In the genomic region with DNA sequence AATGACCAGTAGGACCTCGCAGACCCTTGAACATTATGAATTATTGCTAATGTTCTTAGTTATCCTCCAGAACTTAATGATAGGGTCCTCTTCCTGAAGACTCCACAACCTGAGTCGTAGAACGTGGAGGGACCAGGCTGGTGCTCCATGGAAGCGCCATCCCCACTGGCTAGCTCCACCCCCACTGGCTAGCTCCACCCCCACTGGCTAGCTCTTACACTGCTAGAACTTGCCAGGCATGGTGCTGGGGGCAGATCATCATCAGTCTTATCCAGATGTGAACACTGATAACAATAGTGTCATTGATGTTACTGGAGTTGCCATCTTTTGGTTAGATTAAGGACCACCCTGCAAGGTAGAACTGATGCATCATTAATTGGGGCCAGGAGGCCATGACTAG, we compare ENCODE assay signal across 24 mouse cellular contexts.
DNase-seq lines count a peak whose midpoint lies in the region; ATAC-seq and TF ChIP-seq lines count a peak whose summit lies in the region.
"Had no signal": no experiment of that assay in that cellular context is flagged by ENCODE, and none has a peak within 500 bp of the region (broad histone marks: within the 10 kb centered on the region; RNA-seq: fewer than 3 reads in every experiment).

No protein-coding gene starts in this region.

- H3K9ac ChIP-seq in heart, embryonic 14.5 days (ENCODE audit: low read length): no peak overlapping the region
- H3K9ac ChIP-seq in midbrain, embryonic 11.5 days (ENCODE audit: low read length): no peak overlapping the region
- H3K9ac ChIP-seq in midbrain, postnatal 0 days (replicated peaks; ENCODE audit: low read length, poor library complexity, severe bottlenecking): no peak overlapping the region
- H3K9ac ChIP-seq: embryonic facial prominence, embryonic 12.5 days; forebrain, embryonic 13.5 days; forebrain, embryonic 15.5 days had no signal

- H3K36me3 ChIP-seq in heart, embryonic 14.5 days (ENCODE audit: control insufficient read depth, insufficient read depth, low read length): no peaks in the 10 kb centered on the region
- H3K36me3 ChIP-seq in midbrain, embryonic 11.5 days (ENCODE audit: control insufficient read depth, insufficient read depth, low read length): no peaks in the 10 kb centered on the region
- no peaks in the 10 kb centered on the region for H3K36me3 ChIP-seq in midbrain, postnatal 0 days (ENCODE audit: insufficient read depth, low read length)
- H3K36me3 ChIP-seq: embryonic facial prominence, embryonic 10.5 days; embryonic facial prominence, embryonic 12.5 days; forebrain, embryonic 15.5 days; G1E had no signal

- no peak for TF ChIP-seq CTCF in midbrain, postnatal 0 days (IDR thresholded peaks at IDR 0.05)

- no peaks in the 10 kb centered on the region for H3K27me3 ChIP-seq in heart, embryonic 14.5 days (ENCODE audit: control insufficient read depth, insufficient read depth, low read length)
- no peaks in the 10 kb centered on the region for H3K27me3 ChIP-seq in midbrain, embryonic 11.5 days (ENCODE audit: control insufficient read depth, insufficient read depth, low read length)
- H3K27me3 ChIP-seq in midbrain, postnatal 0 days (ENCODE audit: insufficient read depth, low read length): no peaks in the 10 kb centered on the region
- H3K27me3 ChIP-seq: CH12.LX; embryonic facial prominence, embryonic 12.5 days; forebrain, embryonic 13.5 days; forebrain, embryonic 15.5 days; Patski had no signal

- intact Hi-C loops in heart, postnatal 14 days (cut with DNase I): no loop called here

- no peak overlapping the region for H3K27ac ChIP-seq in heart, embryonic 14.5 days (replicated peaks in 1 of 2; ENCODE audit: control insufficient read depth in 1 of 2, insufficient read depth in 1 of 2, low read depth in 2 of 2, low read length in 2 of 2)
- H3K27ac ChIP-seq in midbrain, embryonic 11.5 days (ENCODE audit: low read depth, low read length): no peak overlapping the region
- H3K27ac ChIP-seq in midbrain, postnatal 0 days (ENCODE audit: low read depth, low read length): no peak overlapping the region
- H3K27ac ChIP-seq: embryonic facial prominence, embryonic 10.5 days; embryonic facial prominence, embryonic 12.5 days; forebrain, embryonic 13.5 days; forebrain, embryonic 15.5 days had no signal

- H3K4me1 ChIP-seq in heart, embryonic 14.5 days (ENCODE audit: control insufficient read depth in 2 of 2, insufficient read depth in 2 of 2, low read length in 2 of 2): peaks cover 3 to 4% of the 10 kb centered on the region in 2 experiments; a peak in 3 of 4 replicates
- peaks cover 3% of the 10 kb centered on the region; the same call in 1 of the 2 replicates for H3K4me1 ChIP-seq in midbrain, embryonic 11.5 days (ENCODE audit: control insufficient read depth, insufficient read depth, low read length)
- H3K4me1 ChIP-seq in midbrain, postnatal 0 days (ENCODE audit: insufficient read depth, low read length): no peaks in the 10 kb centered on the region
- H3K4me1 ChIP-seq: embryonic facial prominence, embryonic 12.5 days; forebrain, embryonic 13.5 days; forebrain, embryonic 15.5 days had no signal

- H3K4me2 ChIP-seq in heart, embryonic 14.5 days (ENCODE audit: low read length): no peak overlapping the region
- no peak overlapping the region for H3K4me2 ChIP-seq in midbrain, embryonic 11.5 days
- no peak overlapping the region for H3K4me2 ChIP-seq in midbrain, postnatal 0 days (ENCODE audit: low read depth, low read length, poor library complexity, severe bottlenecking)
- H3K4me2 ChIP-seq: embryonic facial prominence, embryonic 12.5 days; forebrain, embryonic 13.5 days; forebrain, embryonic 15.5 days had no signal

- no peaks in the 10 kb centered on the region for H3K9me3 ChIP-seq in heart, embryonic 14.5 days (ENCODE audit: control insufficient read depth, low read length)
- no peaks in the 10 kb centered on the region for H3K9me3 ChIP-seq in midbrain, embryonic 11.5 days (ENCODE audit: control insufficient read depth, low read length)
- no peaks in the 10 kb centered on the region for H3K9me3 ChIP-seq in midbrain, postnatal 0 days (ENCODE audit: low read length)
- H3K9me3 ChIP-seq: embryonic facial prominence, embryonic 10.5 days; embryonic facial prominence, embryonic 12.5 days; forebrain, embryonic 13.5 days; forebrain, embryonic 15.5 days had no signal

- no peak overlapping the region for H3K4me3 ChIP-seq in heart, embryonic 14.5 days (ENCODE audit: control insufficient read depth in 1 of 2, insufficient read depth in 1 of 2, low read depth in 1 of 2, low read length in 2 of 2)
- H3K4me3 ChIP-seq in midbrain, embryonic 11.5 days (ENCODE audit: low read depth, low read length): no peak overlapping the region
- H3K4me3 ChIP-seq in midbrain, postnatal 0 days (ENCODE audit: low read depth, low read length): no peak overlapping the region
- H3K4me3 ChIP-seq: embryonic facial prominence, embryonic 10.5 days; embryonic facial prominence, embryonic 12.5 days; forebrain, embryonic 13.5 days; forebrain, embryonic 15.5 days had no signal

- WGBS in heart, embryonic 14.5 days: 86% methylated on average over 4 of the region's 4 CpGs
- WGBS in midbrain, embryonic 11.5 days: 89% methylated on average over 4 of the region's 4 CpGs
- WGBS in midbrain, postnatal 0 days: 88% methylated on average over 4 of the region's 4 CpGs

- peak; percentile 73 for DNase-seq in heart, adult 11 months
- no peak for DNase-seq in heart, postnatal 14 days
- no peak for DNase-seq in heart, postnatal 4 days
- no peak for DNase-seq in midbrain, embryonic 11.5 days (ENCODE audit: low spot score, missing footprints)
- DNase-seq in midbrain, postnatal 0 days (ENCODE audit: low spot score): no peak
- DNase-seq: adrenal gland, adult 8-10 months; adrenal gland, postnatal 14 days; adrenal gland, postnatal 36 days; B cell, adult 2 months; cerebellum, adult 11-12 months; cerebellum, adult 2 months; cerebellum, adult 9-10 months; cerebellum, postnatal 10 days; cerebellum, postnatal 25 days had no signal

- 0 out of 2 replicates have a peak, but pooled peaks have one; percentile 26 for ATAC-seq in heart, embryonic 14.5 days (ENCODE audit: insufficient number of reproducible peaks, insufficient read depth, low FRiP score, low read depth)
- peak; percentile 50; the same call in 1 of the 2 replicates for ATAC-seq in midbrain, embryonic 11.5 days (ENCODE audit: low FRiP score)
- ATAC-seq in midbrain, postnatal 0 days (ENCODE audit: low FRiP score): no peak
- ATAC-seq: activated CD4-positive, CD25-positive, alpha-beta regulatory T cell, adult 4 months; CD4-positive, CD25-positive, alpha-beta regulatory T cell, adult 4 months; forebrain, embryonic 13.5 days; forebrain, embryonic 15.5 days; Patski had no signal
